Mouse (Mus musculus) frontal cortex, postnatal 14 days (tissue): Measurements from ENCODE around the gene Gnat1.

Experiments used
- DNase-seq, 2 experiments: peaks; one replicate each; pipeline ENCODE4 v3.0.0; 2022; ENCODE audit warnings: low spot score in 2 of 2

Gnat1 gene

GRCm38 (mm10) chr9:107626844-107627277 is 52.7 kb downstream of the Gnat1 start:
- peak; percentile 69 to 74 for DNase-seq

GRCm38 (mm10) chr9:107626158-107626843 is 53.2 kb downstream of the Gnat1 start:
- DNase-seq, result no peak

DNA sequence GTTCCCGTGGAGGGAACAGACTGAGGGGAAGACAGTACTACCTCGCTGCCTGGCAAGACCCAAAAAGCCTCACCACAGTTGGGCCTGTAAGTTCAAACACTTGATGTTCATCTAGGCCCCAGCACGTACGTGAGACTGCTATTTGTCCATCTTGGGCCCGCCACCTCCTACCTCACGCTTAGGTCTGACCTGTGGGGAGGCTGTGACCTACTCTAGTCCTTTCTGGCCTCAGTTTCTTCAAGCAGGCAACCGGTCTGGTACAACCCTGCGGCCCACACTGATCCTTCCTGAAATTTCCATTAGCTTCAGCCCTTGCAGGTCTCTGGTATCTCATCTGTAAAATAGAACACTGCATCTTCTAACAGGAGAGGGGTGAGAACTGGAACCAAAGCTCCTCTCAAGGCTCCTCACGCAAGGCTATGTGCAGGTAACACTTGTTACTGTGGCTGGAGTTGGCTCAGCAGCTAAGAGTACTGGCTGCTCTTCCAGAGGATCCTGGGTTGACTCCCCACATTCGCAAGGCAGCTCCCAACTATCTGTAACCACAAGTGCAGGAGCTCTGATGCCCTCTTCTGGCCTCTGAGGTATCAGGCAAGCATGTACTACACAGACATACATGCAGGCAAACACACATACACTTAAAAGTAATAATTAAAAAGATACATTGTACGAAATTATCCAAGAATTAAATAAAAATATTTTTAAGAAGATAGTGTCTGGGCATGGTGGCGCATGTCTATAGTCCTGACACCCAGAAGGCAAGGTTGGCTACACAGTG is 54.0 kb downstream of the Gnat1 start:
- no peak for DNase-seq

- DNase-seq, result no peak
These were observed 54.6 kb downstream of the Gnat1 start for GRCm38 (mm10) chr9:107624951-107625350.

- DNase-seq, result no peak
These were observed 55.0 kb downstream of the Gnat1 start for GRCm38 (mm10) chr9:107624539-107624938.
